8 mouse cellular contexts compared by ENCODE assay signal in genomic region chr6:114071564-114071963, GRCm38 (mm10). TPM values are rescaled to one million over a fixed set of nuclear protein-coding genes. Genes with fewer than 3 reads are reported as not detected.
DNase-seq lines count a peak whose midpoint lies in the region; TF ChIP-seq lines count a peak whose summit lies in the region.
"Had no signal": no experiment of that assay in that cellular context is flagged by ENCODE, and none has a peak within 500 bp of the region (broad histone marks: within the 10 kb centered on the region; RNA-seq: fewer than 3 reads in every experiment).

No protein-coding gene starts in this region.

- H3K4me3 ChIP-seq in spleen, adult 2 months (ENCODE audit: extremely low read depth, insufficient read depth, insufficient read length): no peak overlapping the region
- H3K4me3 ChIP-seq: megakaryocyte, embryonic 14.5 days had no signal

- 6% methylated on average over 4 of the region's 4 CpGs for WGBS in spleen, adult 2 months

- DNase-seq in spleen, adult 2 months (ENCODE audit: low read depth in 1 of 2, low spot score in 2 of 2): no peak
- DNase-seq in spleen, postnatal 4 days (ENCODE audit: low spot score in 2 of 2): no peak
- DNase-seq in adrenal gland, adult 2 months: peak; percentile 53
- peak; percentile 83 to 92 for DNase-seq in cerebellum, postnatal 25 days
- peak; percentile 29 for DNase-seq in gastrocnemius, postnatal 14 days
- DNase-seq in left cerebral cortex, postnatal 36 days (ENCODE audit: low spot score in 2 of 2): peak; percentile 43 to 53
- peak; percentile 91 for DNase-seq in retina, embryonic 14.5 days (ENCODE audit: low spot score)

- H3K4me1 ChIP-seq in spleen, adult 2 months (ENCODE audit: control insufficient read depth, insufficient read depth, insufficient read length): no peaks in the 10 kb centered on the region
- H3K4me1 ChIP-seq: megakaryocyte, embryonic 14.5 days had no signal

- H3K27me3 ChIP-seq in spleen, adult 2 months (ENCODE audit: control insufficient read depth, insufficient read depth, low read length): no peaks in the 10 kb centered on the region

- TF ChIP-seq POLR2A in spleen, adult 2 months (IDR thresholded peaks at IDR 0.05; ENCODE audit: low read depth, low read length): no peak

- intact Hi-C loops in gastrocnemius, postnatal 14 days (cut with DNase I; ENCODE audit: low total_unique reads): loop anchor here (5.0 kb wide), 1 partner anchor 309 kb away; no protein-coding TSS in a partner anchor
- intact Hi-C loops in left cerebral cortex, postnatal 36 days (cut with DNase I): loop anchor here (5.0 to 10.0 kb wide), 2 partner anchors 34 to 247 kb away; no protein-coding TSS in a partner anchor

- TF ChIP-seq CTCF in spleen, adult 2 months (IDR thresholded peaks at IDR 0.05; ENCODE audit: extremely low read depth, insufficient read depth, insufficient read length, insufficient replicate concordance): peak; percentile 43; the same call in 1 of the 2 replicates

- H3K27ac ChIP-seq in spleen, adult 2 months (ENCODE audit: insufficient read depth, low read length): no peak overlapping the region

- H3K36me3 ChIP-seq in spleen, adult 2 months (ENCODE audit: control insufficient read depth, insufficient read depth, low read length): no peaks in the 10 kb centered on the region

RNA-seq across cellular contexts. Expression of gene Atp2b2, which starts 29.2 kb away (rescaled TPM):
- polyA plus RNA-seq in spleen, adult 2 months (2012; rRNA removed): 0.04 and 0.07 TPM in 2 replicates
- total RNA-seq in adrenal gland, adult 2 months (2021): 1 to 10 TPM; 3.9 to 8.5 TPM
- 1.5 and 2.1 TPM in 2 replicates for polyA plus RNA-seq in adrenal gland, adult 2 months (2012; rRNA removed)
- under 1 TPM; 0.27 to 0.53 TPM for total RNA-seq in gastrocnemius, postnatal 14 days (2021)
- total RNA-seq in left cerebral cortex, postnatal 36 days (2021): 100 to 1,000 TPM; 722 to 790 TPM

RNA-seq across cellular contexts. Expression of gene Slc6a11, which starts 59.5 kb away (rescaled TPM):
- not detected in 2 replicates for polyA plus RNA-seq in spleen, adult 2 months (2012; rRNA removed)
- total RNA-seq in adrenal gland, adult 2 months (2021): under 1 TPM in 1 of 2 experiments, not detected in 1; 0.06 TPM
- 0.02 and 0.13 TPM in 2 replicates for polyA plus RNA-seq in adrenal gland, adult 2 months (2012; rRNA removed)
- under 1 TPM; 0.23 to 0.24 TPM for total RNA-seq in gastrocnemius, postnatal 14 days (2021)
- 10 to 100 TPM; 80.9 to 87.4 TPM for total RNA-seq in left cerebral cortex, postnatal 36 days (2021)

Comparison
In these comparisons a context has a peak if more than half of its experiments do, and no peak if none do; other contexts are left out.
1. DNase-seq: peak in adrenal gland, adult 2 months (single experiment), cerebellum, postnatal 25 days (2 of 2), gastrocnemius, postnatal 14 days (single experiment), left cerebral cortex, postnatal 36 days (2 of 2) and retina, embryonic 14.5 days (single experiment); none in spleen, adult 2 months (0 of 2) and spleen, postnatal 4 days (0 of 2).
2. RNA of gene Atp2b2, which starts 29.2 kb away (total RNA-seq): 722 to 790 TPM in left cerebral cortex, postnatal 36 days; 3.9 to 8.5 TPM in adrenal gland, adult 2 months and 0.27 to 0.53 TPM in gastrocnemius, postnatal 14 days; every median in the first group is over 10 times any median in the second.
3. RNA of gene Slc6a11, which starts 59.5 kb away (total RNA-seq): 80.9 to 87.4 TPM in left cerebral cortex, postnatal 36 days; 0.23 to 0.24 TPM in gastrocnemius, postnatal 14 days and 0.06 TPM in adrenal gland, adult 2 months; every median in the first group is over 10 times any median in the second.